Mouse (Mus musculus): ENCODE results near the gene Nipsnap1.

Gene Nipsnap1

DNA sequence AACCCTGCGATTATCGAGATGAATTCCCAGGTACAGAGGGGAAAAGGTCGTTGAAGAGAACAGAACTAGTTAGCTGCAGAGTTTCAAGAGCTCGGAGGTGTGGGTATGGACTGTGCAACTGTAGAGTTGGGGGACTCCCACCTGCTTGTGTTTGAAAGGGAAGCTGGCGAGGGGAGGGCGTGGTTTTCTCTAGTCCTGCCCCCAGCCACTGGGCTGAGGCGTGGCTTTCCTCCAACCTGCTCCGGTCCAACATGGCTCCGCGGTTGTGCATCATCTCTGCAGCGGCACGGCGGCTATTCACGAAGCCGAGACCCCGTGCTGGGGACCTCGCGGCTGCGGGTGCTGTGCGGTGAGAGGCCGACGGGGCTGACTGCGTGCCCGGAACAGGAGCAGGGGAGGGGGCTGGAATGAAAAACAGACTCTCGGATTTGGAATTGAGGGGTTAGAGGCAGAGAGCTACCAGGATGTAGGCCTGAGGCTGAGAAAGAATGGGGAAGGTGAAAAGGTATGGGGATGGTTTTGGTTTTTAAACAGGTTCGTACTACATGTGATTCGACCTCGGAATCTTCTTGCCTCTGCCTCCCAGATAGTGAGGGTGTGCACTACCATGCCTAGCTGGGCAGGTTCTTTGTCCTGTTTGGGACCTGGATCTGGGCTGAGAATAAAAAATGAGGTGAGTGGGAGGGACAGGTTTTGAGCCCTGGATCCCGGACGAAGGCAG, at the start of gene Nipsnap1:
TSS of gene Nipsnap1 (plus strand) at position 197 of the 721 bp plus-strand sequence.
- DNase-seq (ENCODE audit: low spot score in 2 of 2): peak; percentile 55 to 85

DNA sequence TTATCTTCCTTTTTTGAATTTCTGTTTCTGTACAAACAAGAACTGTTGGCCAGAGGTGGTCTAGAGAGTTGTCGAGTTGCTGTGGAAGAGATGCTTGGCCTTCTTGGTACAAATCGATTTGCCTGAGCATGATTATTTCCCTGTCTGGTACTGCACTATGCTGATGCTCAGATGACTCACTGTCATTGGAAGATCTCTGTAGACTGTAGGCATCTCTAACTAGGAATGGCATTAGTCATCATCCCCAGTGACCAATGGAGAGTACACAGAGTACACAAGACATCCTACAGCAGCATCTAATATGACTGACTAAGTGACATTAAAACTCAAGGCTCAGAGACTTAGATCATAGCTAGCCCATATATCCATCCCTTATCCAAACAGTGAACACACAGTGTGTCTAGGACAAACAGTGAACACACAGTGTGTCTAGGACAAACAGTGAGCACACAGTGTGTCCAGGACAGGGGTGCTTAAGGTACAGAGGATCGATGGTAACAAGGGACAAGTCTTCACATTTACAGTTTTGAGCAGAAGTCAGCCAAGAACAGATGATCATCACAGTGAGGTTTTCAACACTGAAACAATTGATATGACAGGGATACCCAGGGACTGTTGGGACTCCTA, 47.5 kb upstream of the Nipsnap1 start:
- DNase-seq (ENCODE audit: low spot score in 2 of 2): no peak

DNA sequence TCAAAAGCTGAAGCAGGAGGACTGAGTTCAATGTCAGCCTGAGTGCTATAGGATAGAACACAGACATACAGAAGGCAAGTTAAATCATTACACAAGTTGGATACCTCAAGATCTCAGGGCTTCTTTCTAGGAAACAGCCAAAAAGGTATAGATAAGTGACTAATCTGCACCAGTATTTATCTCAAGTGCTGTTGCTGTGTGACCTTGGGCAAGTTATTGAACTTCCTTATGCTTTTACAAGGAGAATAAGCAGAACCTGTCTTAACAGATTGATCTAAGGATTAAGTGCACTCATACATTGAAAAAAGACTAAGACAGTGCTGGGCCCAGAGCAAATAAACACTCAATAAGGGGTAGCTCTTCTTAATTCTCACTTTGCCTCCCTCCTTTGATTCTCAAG, 46.4 kb upstream of the Nipsnap1 start:
- no peak for DNase-seq (ENCODE audit: low spot score in 2 of 2)

DNA sequence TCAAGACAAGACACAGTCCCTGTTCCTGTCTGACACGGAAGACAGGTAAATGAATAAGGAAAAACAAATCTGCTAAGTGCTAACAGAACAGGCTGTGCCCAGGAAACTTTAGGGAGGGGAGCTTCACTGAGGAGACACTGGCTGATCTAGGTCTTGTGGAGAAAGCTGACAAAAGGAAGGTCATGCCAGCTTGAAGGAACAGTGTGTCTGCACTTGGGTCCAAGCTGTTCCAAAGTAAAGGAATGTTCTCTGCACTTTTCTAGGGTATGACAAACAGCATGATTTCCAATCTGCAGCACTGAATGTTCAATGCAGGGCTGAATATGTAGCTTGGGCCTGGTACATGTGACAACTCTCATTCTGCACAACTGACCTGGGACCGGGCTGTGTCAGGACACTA, 45.8 kb upstream of the Nipsnap1 start:
- DNase-seq (ENCODE audit: low spot score in 2 of 2): no peak

DNA sequence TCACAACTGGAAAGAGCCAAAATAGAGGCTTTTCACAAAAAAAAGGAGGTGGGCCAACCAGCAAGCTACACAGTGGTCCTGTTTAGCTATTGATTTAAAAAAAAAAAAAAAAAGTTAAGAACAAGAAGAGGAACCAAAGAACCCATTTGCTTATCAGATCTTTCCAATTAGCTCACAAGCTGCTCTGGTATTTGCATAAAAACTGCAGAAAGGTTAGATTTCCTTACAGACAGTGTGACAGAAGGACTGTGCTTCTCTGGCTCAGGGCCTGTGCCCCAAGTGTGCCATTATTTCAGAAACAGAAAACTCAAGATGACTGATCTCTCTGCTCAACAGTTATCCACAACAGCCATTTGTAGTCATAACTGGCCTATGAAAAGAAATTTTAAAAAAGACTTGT, 42.7 kb upstream of the Nipsnap1 start:
- no peak for DNase-seq (ENCODE audit: low spot score in 2 of 2)

DNA sequence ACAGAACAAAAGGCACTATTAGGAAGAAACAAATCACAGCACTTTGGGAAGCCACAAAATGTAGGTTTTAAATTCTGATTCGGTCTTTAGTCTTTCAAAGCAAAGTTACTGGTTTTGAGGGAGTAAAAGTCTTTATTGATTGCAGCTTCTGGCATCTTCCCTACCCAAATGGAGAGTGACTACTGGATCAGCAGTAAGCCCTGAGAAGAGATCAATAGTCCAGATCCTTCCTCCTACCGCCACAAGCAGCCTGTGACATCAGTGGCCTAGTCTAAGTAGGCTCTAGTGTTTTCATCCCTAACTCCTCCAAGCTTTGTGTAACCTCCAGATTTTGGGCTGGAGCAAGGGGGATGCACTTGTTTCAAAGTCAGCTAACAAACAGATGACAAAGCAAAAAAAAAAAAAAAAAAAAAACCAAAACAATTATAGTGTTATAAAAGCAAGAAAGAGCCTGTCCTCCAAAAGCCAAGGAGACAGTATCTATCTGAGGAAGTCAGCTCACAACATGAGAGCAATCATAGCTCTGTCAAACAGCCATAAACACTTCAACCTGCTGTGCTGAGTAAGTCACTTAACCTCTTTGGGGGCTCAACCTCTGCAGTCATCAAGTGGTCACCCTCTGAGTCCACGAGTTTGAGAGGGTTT, 40.3 kb upstream of the Nipsnap1 start:
- no peak for DNase-seq (ENCODE audit: low spot score in 2 of 2)

DNA sequence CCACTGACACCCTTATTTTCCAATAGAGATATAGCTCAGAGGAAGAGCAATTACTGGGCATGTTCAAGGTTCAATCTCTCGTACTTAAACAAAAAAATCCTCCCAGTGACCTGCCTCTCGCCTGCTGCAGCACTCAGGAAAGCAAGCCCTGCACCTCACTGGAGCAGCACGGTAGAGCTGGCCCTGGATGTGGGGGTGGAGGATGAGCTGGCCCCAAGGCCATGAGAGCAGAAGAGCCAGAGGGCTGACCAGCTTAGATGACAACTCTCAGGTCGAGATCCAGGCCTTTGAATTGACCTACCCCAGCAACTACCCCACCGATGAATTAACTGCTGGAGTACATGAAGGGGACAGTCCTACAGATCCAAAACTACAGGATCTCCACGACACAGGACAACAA, 38.3 kb upstream of the Nipsnap1 start:
- no peak for DNase-seq (ENCODE audit: low spot score in 2 of 2)

DNA sequence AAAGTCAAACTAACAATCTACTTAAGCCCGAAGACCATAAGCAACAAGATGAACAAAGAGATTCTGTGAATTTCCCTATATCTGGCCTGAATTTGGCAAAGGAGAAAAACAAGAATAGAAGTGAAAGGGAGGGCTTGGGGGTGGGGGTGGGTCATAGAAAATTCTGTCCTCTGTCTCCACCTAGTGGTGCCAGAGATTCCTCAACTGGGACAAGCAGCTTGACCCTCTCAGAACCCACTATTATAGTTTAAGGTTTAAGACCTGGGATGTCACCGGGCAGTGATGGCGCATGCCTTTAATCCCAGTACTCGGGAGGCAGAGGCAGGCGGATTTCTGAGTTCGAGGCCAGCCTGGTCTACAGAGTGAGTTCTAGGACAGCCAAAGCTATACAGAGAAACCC, 37.0 kb upstream of the Nipsnap1 start:
- DNase-seq (ENCODE audit: low spot score in 2 of 2): peak in 1 of 2 experiments; percentile 55

DNA sequence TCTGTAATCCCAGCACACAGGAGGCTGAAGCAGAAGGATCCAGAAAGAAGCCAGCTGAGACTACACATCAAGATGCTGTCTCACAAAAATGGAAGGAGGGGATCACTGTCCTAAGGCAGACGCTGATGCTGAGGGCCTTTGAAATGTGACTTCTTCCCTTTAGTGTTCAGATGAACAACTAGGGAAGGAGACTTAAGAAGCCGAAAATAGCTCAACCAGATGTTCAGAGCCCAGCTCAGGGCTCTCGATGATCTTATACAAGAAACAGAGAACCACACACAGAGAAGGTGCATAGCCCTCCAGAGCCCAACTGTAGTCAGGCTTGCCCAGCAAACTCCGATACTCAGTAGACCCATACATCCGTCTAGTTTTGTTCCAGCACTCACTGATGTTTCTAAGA, 36.4 kb upstream of the Nipsnap1 start:
- DNase-seq (ENCODE audit: low spot score in 2 of 2): no peak

DNA sequence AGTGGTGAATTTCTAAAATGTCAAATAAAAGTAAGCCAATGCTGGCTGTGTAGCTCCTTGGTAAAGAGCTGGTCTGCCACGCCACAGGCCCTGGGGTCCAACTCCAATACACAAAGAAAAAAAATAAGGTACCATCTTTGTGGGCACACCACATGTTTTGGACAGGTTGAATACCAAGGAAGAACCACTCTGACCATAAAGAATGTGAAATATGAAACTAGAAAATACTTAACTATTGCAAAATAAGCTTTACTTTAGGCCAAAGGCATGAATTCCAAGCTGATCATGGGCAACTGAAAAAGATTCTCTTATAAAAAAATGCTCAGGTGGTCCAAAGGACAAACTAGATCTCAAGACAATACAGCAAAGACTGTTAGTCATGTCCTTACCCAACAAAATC, 35.5 kb upstream of the Nipsnap1 start:
- no peak for DNase-seq (ENCODE audit: low spot score in 2 of 2)

DNA sequence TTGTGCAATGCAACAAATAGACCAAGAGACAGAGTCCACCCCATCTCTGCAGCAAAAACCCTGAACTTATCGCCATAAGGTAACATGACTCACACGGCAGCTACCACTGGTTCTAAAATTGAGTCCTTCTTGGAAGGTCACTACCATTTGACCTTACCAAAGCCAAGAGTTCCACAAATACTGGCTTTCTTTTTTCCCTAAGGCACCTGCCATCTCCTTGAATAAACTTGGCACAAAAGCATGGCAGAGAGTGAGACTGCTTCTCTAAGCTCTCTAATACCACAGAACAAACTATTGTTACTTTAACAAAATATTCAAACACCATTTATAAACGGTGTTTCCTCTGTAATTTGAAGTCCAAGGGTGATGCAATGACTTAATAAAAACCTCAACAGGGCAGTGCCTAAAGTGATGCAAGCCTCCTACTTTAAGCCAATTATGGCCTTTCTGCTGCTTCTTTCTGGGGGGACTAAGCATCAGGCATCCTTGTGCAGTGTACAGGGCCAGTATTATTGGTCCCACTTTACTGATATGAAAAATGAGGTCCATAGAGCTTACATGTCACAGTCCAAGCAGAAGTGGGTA, 32.7 kb upstream of the Nipsnap1 start:
- no peak for DNase-seq (ENCODE audit: low spot score in 2 of 2)

DNA sequence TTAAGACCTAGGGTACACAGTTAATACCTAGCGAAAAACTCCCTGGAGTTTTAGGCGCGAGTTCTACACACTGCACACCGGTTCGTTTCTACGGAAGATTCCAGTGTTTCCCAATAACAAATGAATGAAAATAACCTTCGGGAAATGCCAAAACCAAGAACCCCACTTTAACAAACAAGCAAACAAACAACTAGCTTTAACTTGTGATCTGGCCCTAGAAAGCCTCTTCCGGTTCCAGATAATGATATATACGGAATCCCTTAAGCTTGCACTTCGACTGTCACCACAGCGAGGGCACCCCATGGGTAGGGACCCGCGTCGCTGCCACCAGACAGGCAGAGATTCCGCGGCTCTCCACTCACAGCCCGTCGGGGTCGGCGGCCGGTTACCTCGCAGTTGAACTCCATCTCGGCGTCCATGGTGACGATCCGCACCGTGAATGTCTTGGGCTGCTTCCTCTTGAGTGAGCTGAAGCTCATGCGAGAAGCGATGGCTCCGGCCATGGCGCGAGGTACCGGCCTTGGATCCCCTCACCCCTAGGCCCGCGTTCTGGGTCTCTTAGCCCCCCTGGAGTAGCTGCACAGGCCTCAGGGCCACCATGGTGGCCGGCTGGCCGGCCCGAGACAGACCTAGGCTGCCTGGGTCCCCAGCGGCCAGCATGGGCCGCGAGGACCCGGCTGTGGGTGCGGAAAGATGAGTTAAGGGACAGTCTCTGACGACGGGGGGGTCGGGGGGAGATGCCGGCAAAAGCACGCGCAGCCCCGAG, 25.1 kb upstream of the Nipsnap1 start:
- peak; percentile 68 for DNase-seq (ENCODE audit: low spot score in 2 of 2)

DNA sequence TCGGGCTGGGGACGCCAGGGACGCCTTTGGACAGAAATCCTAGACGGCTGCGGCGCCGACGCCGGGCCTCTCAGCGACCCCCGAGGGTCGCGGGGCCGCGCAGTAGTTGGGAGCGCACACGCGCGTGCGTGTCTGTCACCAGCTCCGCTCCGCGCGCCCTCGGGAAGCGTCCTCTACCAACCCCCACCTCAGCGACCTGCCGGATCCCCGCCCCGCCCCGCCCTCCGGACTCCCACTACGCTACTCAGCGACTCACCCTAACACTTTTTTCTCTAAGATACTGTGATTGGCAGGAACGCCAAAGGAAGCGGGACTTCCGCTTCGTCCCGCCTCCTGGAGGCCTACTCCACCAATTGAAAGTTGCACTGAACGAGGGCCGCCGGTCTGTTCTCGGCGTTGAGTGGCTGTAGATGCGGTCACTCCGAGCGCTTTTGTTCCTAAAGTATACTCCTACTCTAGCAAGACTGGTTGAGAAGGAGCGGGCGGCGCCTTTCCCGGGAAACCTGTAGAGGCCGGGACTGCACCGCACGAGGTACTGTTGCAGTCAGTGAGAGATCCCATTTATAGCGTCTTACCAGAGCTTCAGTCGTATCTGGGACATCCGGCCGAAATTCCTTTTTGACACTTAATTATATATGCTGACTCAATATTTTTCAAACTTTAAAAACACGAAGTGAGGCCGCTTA, 24.4 kb upstream of the Nipsnap1 start, which contains the start of gene Nf2:
TSS of gene Nf2 (minus strand) at position 279 of the 686 bp plus-strand sequence.
- DNase-seq (ENCODE audit: low spot score in 2 of 2): peak; percentile 87 to 95

DNA sequence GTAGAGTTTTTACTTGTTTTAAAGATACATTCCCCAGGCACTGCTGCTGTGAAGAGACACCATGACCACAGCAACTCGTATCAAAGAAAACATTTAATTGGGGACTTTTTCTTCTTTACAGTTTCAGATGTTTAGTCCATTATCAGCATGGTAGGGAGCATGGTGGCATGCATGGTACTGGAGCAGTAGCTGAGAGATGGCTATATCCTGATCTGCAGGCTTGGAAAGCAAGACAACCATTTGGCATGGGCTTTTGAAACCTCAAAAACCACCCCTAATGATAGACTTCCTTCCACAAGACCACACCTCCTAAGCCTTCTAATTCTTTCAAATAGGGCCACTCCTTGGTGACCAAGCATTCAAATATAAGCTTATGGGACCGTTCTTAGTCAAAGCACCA, 23.3 kb upstream of the Nipsnap1 start:
- DNase-seq (ENCODE audit: low spot score in 2 of 2): no peak

DNA sequence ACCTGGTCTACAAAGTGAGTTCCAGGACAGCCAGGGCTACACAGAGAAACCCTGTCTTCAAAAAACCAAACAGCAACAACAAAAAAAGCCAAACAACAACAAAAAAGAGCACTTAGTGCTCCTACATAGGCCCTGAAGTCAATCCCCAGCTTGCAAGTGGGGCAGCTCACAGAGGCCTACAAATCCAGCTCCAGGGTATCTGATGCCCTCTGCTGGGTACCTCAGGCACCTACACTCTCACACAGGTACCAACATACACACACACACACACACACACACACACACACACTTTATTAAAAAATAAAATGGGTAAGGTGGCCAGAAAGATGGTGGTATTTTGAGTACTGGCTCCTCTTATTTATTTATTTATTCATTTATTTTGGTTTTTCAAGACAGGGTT, 20.7 kb upstream of the Nipsnap1 start:
- DNase-seq (ENCODE audit: low spot score in 2 of 2): no peak

DNA sequence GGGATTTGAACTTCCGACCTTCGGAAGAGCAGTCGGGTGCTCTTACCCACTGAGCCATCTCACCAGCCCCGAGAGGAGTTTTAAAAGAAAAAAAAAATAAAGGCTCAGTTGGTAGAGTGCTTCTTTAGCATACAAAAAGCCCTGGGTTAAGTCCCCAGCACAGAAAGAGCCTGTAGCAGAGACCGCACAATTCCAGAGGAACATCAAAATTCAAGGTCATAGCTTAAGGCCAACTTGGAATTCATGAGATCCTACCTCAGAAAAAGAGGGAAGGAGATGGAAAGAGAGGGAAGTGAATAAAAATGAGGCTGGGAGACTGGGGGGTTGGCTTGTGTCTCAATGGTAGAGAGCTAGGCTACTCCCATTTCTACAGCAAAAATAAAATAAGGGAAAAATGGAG, 19.6 kb upstream of the Nipsnap1 start:
- DNase-seq (ENCODE audit: low spot score in 2 of 2): no peak

DNA sequence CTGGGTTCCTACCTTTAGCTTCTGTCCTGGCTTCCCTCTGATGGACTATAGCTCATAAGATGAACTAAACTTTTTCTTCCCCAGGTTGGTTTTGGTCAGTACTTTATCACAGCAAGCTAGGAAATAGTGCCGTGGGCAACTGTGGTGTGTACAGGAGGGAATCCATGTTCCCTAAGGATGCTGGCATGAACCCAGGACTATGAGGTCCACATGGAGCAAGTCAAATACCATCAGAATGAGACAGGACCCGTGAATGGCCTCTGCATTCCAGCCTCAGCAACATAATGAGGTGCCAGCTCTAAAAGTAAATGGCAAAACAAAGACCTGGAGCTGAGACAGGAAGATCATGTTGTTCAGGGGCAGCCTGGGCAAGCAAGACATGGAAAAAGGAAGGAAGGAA, 15.3 kb upstream of the Nipsnap1 start:
- DNase-seq (ENCODE audit: low spot score in 2 of 2): no peak

DNA sequence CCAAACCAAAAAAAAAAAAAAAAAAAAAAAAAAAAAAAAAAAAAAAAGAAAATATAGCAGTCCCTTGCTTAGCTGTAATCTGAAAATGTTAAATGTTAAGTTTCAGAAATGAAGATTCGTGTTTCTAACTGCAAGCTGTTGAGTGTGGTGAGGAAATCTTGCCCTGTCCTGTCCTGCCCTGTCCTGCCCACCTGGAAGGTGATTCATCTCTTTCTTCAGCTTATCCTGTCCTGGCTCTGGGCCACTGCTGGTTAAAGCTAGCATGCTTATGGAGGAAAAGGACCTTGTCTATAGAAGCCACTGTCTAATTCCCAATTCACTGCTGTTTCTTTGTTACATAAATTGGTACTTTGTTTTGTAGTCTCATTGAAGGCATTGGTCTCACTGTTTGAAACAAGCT, 12.8 kb upstream of the Nipsnap1 start:
- DNase-seq (ENCODE audit: low spot score in 2 of 2): no peak

DNA sequence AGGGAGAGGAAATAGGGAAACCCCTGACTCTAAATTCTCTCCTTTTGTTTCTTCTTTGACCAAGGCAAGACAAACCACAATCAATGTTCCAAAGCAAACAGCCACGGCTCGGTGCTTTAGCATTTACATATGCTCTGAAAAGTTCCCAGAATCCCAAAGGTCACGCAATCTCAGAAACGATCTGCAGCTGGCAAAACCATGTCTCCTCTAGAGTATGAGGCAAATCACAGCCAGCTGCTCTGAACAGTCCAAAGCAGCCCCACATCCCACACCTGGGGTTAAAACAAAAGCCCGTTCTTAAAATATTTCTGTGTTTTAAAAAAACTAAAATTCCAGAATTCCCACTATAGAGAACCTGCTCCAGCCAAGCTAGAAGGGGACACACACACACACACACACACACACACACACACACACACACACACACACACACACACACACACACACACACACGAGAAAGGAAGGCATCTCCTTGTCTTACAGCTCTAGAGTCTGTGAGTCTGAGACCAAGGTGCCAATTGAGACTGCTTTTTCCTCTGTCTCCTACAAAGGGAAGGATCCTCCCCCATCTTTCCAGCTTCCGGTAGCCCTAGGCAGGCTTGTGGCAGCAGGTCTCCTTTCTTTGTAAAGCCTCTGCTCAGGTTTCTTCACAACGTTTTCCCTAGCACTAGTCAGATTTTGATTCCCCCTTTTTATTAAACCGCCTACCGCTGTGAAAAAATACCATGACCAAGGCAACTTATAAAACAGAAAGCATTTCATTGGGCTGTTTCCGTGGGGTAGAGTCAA, 11.7 kb upstream of the Nipsnap1 start:
- DNase-seq (ENCODE audit: low spot score in 2 of 2): no peak

DNA sequence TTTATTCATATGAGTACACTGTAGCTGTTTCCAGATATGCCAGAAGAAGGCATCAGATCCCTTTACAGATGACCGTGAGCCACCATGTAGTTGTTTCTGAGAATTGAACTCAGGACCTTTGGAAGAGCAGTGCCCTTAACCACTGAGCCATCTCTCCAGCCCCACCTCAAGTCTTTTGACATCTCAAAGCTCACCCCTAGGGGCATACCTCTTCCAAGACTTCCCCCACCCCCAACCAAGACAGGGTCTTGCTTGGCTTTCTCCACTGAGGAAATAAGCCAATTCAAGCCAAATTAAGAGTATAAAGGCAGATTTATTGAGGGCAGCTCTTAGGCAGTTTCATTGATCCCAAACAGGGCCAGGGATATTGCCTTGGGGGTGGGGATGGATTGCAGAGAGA, 11.0 kb upstream of the Nipsnap1 start:
- no peak for DNase-seq (ENCODE audit: low spot score in 2 of 2)
